Mouse (Mus musculus) midbrain, embryonic 13.5 days (tissue): ENCODE data around the gene Rcsd1. TPM values are rescaled to one million over a fixed set of nuclear protein-coding genes. Genes with fewer than 3 reads are reported as not detected.
A peak's percentile ranks its signal among the peaks of the same experiment; 100 is the strongest.

Experiments
- ATAC-seq: fragments of 200-750 bp; cut with Nextera tagmentation; 2 replicates; pipeline ENCODE4 v1.8.0; 2017; ENCODE audit warnings: mild to moderate bottlenecking, moderate TSS enrichment, moderate library complexity
- H3K27ac ChIP-seq: fragments of 300-500 bp; sonication (generic); 2 replicates; pipeline ENCODE4 v1.5.1; 2015; ENCODE audit warnings: inconsistent platforms, mild to moderate bottlenecking, moderate library complexity
- H3K27me3 ChIP-seq: fragments of 300-500 bp; sonication (generic); 2 replicates; pipeline ENCODE4 v1.6.1; 2015; ENCODE audit warnings: mild to moderate bottlenecking, inconsistent platforms
- H3K36me3 ChIP-seq: fragments of 300-500 bp; sonication (generic); 2 replicates; pipeline ENCODE4 v1.6.1; 2015; ENCODE audit warnings: mild to moderate bottlenecking, inconsistent platforms
- H3K4me1 ChIP-seq: fragments of 300-500 bp; sonication (generic); replicated peaks from 2 replicates; pipeline ENCODE4 v1.6.1; 2015; ENCODE audit warnings: inconsistent platforms
- H3K4me2 ChIP-seq: fragments of 300-500 bp; sonication (generic); replicated peaks from 2 replicates; pipeline ENCODE4 v1.6.1; 2015; ENCODE audit warnings: moderate library complexity, mild to moderate bottlenecking, inconsistent platforms
- H3K4me3 ChIP-seq: fragments of 300-500 bp; sonication (generic); replicated peaks from 2 replicates; pipeline ENCODE4 v1.5.1; 2015; ENCODE audit warnings: mild to moderate bottlenecking, inconsistent platforms
- H3K9ac ChIP-seq: fragments of 300-500 bp; sonication (generic); replicated peaks from 2 replicates; pipeline ENCODE4 v1.6.1; 2015; ENCODE audit warnings: mild to moderate bottlenecking, inconsistent platforms
- H3K9me3 ChIP-seq: fragments of 300-500 bp; sonication (generic); 2 replicates; pipeline ENCODE4 v1.6.1; 2016; ENCODE audit warnings: mild to moderate bottlenecking, inconsistent platforms
- WGBS: fragments of 180-500 bp; shearing (Covaris S2); methylation state at CpG from one replicate; pipeline ENCODE4 v1.1.7; 2015; 5-methylcytosine and 5-hydroxymethylcytosine counted together
- polyA plus RNA-seq: library from polyadenylated mRNA; unstranded; fragments of >200 nt; fragmentation: Nextera tagmentation; extraction: Ambion mirVana; gene quantifications from 2 replicates; pipeline ENCODE4 v1.2.1, GENCODE M21; 2015

Rcsd1 gene
- polyA plus RNA-seq, 1 experiment from 2014 or later, result 8.3 TPM

DNA sequence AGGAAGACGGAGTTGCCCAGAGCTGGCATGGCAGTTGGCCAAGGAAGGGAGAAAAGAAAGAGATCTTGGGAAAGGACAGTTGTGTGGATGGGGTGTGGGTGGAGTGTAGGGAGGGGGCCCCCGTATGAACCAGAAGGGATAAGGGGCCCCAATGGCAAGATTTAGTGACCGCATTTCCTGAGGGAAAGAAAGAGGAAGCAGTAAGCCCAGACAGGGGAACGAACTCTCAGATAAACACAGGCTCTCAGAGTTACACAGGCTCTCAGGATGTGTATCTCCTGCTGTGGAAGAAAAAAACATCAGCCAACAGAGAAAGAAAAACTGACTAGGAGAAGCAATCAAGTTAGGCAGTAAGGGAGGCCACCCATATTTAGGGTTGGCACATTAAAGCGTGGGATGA, 58.4 kb downstream of the Rcsd1 start:
- Histone ChIP-seq H3K9ac (no peak overlapping the region), H3K4me2 (no peak overlapping the region), H3K4me1 (no peaks in the 10 kb centered on the region), H3K4me3 (no peak overlapping the region), H3K27me3 (no peaks in the 10 kb centered on the region), H3K36me3 (no peaks in the 10 kb centered on the region), H3K27ac (no peak overlapping the region), H3K9me3 (no peaks in the 10 kb centered on the region)
- no peak for ATAC-seq
- 80% methylated on average over 5 of the region's 5 CpGs for WGBS

DNA sequence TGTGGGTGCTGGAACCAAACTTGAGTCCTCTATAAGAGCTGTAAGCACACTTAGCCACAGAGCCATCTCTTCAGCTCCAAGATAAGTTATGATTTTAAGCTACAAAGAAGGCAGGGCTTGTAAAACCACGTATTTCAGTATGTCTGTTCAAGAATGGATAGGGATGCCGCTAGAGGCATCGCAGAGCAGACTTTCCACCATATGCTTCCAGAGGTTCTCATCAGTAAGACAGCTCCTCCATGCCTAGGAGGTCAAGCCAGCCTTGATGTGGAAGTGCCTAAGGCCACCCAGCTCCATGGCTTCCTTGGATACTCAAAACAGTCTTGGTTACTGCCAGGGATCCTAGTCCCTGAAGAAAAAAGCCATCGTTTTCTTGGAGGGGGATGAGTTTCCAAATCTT, 64.5 kb downstream of the Rcsd1 start:
- WGBS, result 82% methylated on average over 4 of the region's 4 CpGs
- Histone ChIP-seq H3K27me3 (no peaks in the 10 kb centered on the region), H3K36me3 (no peaks in the 10 kb centered on the region), H3K9me3 (no peaks in the 10 kb centered on the region), H3K9ac (no peak overlapping the region), H3K27ac (no peak overlapping the region), H3K4me2 (no peak overlapping the region), H3K4me1 (0 out of 2 replicates have a peak, but pooled peaks cover 2% of the 10 kb centered on the region), H3K4me3 (no peak overlapping the region)
- ATAC-seq, result no peak

DNA sequence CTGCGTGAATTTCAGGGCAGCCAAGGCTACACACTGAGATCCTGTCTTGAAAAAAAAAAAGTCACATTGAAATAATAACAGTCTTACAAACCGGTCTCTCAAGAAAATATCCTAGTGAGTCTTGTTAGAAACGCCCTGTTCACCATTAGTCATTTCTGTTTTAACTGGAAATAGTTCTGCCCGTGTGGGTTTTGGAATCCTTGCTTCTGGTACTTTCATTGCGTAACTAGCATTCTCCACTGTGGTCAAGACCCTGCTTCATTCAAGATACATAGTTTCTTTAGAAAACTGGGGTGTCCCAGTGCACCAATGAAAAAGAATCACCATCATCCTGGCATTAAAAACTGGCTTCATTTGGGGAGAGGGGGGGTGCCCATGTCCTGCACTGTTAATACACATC, 65.8 kb downstream of the Rcsd1 start:
- no peak for ATAC-seq
- no peak overlapping the region for H3K27ac ChIP-seq
- H3K4me3 ChIP-seq, result no peak overlapping the region
- no peaks in the 10 kb centered on the region for H3K36me3 ChIP-seq
- no peaks in the 10 kb centered on the region for H3K9me3 ChIP-seq
- H3K4me2 ChIP-seq, result no peak overlapping the region
- no peak overlapping the region for H3K9ac ChIP-seq
- H3K27me3 ChIP-seq, result no peaks in the 10 kb centered on the region
- 0 out of 2 replicates have a peak, but pooled peaks cover 2% of the 10 kb centered on the region for H3K4me1 ChIP-seq
- WGBS, result 73% methylated on average over 5 of the region's 5 CpGs

DNA sequence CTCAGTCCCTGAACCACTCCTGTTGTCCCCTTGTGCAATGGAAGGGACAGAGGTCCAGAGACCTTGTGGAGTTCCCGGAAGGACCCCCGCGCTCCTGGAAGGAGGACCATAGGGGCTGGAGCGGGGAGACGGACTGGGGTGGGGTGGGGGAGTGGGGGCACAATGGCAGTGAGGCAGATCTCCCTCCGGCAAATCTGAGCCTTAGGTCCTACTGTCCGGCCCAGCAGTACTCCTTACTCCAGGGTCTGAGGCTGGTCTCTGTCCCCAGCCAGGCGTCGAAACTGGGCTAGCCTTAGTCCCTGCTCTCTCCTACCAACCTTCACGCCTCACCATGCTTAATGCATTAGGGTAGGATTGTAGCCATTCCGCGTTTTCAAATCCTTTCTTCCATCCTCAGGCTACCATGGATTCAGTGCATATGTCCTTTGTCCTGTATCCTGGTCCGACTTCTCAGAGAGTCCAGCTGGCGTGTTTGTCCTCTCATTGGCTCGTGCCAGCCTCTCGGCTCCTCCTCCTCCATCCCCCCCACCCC, 66.7 kb downstream of the Rcsd1 start:
- Histone ChIP-seq H3K27me3 (no peaks in the 10 kb centered on the region), H3K27ac (peak overlapping the region; percentile 93), H3K9ac (peak overlapping the region; percentile 85), H3K36me3 (no peaks in the 10 kb centered on the region), H3K4me1 (0 out of 2 replicates have a peak, but pooled peaks cover 2% of the 10 kb centered on the region), H3K4me2 (peak overlapping the region; percentile 58), H3K4me3 (peak overlapping the region; percentile 73), H3K9me3 (no peaks in the 10 kb centered on the region)
- peak; percentile 84 for ATAC-seq
- 2% methylated on average over 16 of the region's 16 CpGs for WGBS

DNA sequence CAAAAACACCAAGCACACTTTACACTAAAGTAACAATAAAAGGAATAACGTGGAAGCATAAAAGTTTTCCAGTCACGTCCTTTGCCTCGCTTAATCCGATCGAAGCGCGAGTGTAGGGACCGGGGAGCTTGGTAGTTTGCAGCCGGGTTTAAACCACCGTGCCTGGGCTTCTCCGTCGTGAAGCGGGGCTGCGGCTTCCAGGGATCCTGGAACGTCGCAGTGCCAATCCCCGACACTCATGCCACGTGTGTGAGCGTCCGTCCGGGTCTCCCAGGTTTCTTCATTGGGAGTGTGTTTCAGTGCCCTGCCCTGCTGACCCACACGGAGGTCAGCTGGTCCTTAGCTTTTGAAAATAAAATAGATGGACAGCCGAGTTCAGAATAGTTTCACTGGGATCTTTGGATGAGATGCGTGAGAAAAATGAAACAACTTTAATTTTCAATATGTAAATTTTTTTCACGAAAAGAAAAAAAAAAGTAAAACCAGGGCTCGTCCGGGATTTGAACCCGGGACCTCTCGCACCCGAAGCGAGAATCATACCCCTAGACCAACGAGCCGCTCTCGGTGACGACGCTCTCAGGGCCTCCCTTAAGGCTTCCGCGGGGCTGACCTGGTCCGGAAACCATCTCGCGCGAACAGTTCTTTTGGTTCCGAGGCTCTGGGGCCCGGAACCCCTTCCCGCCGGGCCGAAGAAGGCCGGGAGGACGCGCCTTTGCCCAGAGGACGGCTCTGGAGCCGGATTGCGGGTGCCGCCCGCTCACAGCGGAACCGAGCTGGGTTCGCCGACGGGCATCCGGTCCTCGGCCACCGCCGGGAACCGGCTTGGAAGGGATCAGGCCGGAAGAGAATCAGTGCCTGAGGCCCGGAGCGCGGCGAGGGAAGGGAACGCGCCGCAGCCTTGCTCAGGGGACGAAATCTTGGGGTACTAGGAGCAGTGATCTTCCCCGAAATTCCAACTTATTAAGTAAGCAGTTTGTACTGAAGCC, 67.5 kb downstream of the Rcsd1 start:
- peak overlapping the region; percentile 73 for H3K4me3 ChIP-seq
- H3K9ac ChIP-seq, result peak overlapping the region; percentile 85
- H3K27ac ChIP-seq, result peak overlapping the region; percentile 93
- H3K4me2 ChIP-seq, result peak overlapping the region; percentile 58
- H3K9me3 ChIP-seq, result no peaks in the 10 kb centered on the region
- no peaks in the 10 kb centered on the region for H3K36me3 ChIP-seq
- WGBS, result under 1% methylated on average over 75 of the region's 75 CpGs
- ATAC-seq, result peak; percentile 85
- 0 out of 2 replicates have a peak, but pooled peaks cover 2% of the 10 kb centered on the region for H3K4me1 ChIP-seq
- no peaks in the 10 kb centered on the region for H3K27me3 ChIP-seq

DNA sequence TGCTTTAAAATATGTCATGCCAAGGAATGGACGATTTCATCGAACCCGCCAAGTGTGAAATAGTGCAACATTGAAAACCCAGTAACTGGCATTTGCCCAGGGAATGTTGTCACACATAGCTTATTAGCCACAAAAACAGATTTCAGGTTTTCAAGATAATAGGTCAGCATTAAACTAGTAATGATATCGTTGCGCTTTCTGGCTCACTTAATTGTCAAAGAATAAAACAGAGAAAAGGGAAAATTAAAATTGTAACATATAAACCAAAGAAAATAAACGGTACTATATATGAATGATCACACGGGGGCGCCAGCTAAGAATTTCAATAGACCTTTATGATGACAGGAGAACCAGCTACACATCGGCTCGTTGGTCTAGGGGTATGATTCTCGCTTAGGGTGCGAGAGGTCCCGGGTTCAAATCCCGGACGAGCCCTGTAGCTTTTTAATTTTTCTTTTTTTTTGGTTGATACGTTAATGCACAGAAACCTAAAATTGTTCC, 68.2 kb downstream of the Rcsd1 start:
- Histone ChIP-seq H3K27ac (no peak overlapping the region), H3K4me3 (peak overlapping the region; percentile 73), H3K9ac (no peak overlapping the region), H3K36me3 (no peaks in the 10 kb centered on the region), H3K4me2 (peak overlapping the region; percentile 58), H3K27me3 (no peaks in the 10 kb centered on the region), H3K9me3 (no peaks in the 10 kb centered on the region), H3K4me1 (0 out of 2 replicates have a peak, but pooled peaks cover 2% of the 10 kb centered on the region)
- ATAC-seq, result peak; percentile 31; the same call in 1 of the 2 replicates
- 5% methylated on average over 16 of the region's 16 CpGs for WGBS

DNA sequence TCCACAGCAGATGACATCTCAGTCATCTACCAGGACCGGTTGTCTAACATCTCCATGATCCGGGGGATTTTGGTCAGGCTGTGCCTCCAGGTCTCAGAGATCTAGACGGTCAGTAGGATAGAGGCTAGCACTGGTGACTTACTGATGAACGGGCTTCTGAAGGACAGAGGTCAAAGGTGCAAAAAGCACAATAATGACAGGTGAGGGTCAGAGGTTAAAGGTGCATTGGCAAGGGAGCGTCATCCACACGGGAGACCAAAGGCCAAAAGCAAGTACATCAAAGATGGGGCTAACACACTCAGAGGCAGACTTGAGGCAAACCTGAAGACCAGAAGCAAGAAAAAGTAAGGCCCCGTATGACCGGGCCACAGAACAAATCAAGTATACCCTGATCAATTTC, 73.3 kb downstream of the Rcsd1 start:
- no peaks in the 10 kb centered on the region for H3K9me3 ChIP-seq
- H3K27me3 ChIP-seq, result no peaks in the 10 kb centered on the region
- no peak overlapping the region for H3K4me3 ChIP-seq
- H3K9ac ChIP-seq, result no peak overlapping the region
- ATAC-seq, result no peak
- WGBS, result 86% methylated on average over 8 of the region's 8 CpGs
- no peak overlapping the region for H3K4me2 ChIP-seq
- H3K36me3 ChIP-seq, result no peaks in the 10 kb centered on the region
- peaks cover 31% of the 10 kb centered on the region for H3K4me1 ChIP-seq
- no peak overlapping the region for H3K27ac ChIP-seq

DNA sequence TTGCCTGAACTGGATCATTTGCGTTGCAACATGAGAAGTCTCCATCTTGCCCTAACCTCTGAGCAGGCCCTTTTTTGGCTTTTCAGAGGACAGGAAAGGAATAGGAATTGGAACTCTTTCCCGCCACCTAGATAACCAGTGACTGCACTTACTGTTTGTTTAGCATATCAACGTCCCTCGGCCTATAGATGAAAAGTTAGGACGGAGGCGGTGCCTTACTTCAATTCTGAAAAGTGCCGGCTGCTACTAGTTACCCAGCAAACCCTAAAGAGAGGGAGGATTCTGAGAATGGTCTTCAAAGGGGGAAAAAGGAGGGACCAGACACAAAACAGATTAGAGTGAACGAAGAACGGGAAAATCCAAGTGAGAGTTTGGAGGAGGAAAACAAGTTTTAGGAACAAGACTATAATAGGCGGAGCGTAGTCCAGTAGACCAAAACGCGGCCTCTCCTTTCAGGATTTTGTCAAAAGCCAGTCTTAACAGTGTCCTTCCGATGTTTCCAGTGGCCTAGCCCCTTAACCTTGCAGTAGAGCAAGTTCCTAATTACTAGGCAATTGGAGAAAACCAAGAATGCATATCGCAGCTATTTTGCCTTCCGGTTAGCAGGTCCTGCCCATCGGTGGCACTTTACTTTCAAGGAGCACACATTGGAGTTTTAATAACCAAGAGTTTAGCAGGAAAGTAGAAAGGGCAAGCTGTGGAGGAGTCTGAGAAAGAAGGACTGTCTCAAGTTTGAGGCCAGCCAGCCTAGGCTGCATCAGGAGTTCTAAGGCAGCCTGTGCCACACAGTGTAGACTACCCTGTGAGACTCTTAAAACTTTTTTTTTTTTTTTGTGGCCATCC, 74.3 kb downstream of the Rcsd1 start:
- Histone ChIP-seq H3K36me3 (no peaks in the 10 kb centered on the region), H3K9me3 (no peaks in the 10 kb centered on the region), H3K27me3 (no peaks in the 10 kb centered on the region), H3K9ac (peak overlapping the region; percentile 58; the same call in 1 of the 2 replicates), H3K4me2 (peak overlapping the region; percentile 62), H3K4me3 (peak overlapping the region; percentile 86), H3K4me1 (peaks cover 39% of the 10 kb centered on the region), H3K27ac (peak overlapping the region; percentile 30; the same call in 1 of the 2 replicates)
- 25% methylated on average over 17 of the region's 17 CpGs for WGBS
- ATAC-seq, result no peak

DNA sequence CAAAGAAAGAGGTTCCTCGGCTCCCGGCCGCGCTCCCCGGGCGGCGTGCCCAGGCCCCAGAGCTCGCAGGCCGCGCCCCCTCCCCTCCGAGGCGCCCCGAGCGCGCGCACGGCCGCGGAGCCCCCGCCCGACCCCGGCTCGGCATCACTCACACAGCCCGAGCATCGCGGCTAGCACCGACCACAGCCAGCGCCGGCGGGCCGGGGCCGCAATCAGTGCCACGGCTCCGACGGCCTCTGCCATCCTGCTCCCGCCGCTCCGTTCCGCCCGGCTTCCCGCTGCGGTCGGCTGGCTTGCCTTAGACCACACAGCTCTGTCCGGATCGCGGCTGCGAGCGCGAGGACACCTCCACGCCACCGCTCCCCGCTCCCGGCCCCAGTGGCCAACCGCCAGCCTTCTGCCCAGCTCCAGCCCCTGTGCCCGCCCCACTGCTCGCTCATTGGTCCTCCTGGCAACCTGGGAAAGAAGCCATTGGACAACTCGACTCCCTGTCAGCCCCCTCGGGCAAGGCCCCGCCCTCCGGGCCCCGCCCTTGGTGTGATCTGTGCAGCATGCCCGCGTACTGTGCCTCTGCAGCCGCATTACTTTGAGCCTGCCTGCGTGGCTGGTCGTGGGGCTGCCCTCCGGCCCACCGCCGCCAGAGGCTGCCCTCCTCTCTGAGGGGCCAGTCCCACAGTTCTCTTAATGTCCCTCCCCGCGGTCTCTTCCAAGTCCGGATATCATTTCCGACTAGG, 75.2 kb downstream of the Rcsd1 start, which contains the start of gene Mpzl1:
Gene Mpzl1, minus strand, starts transcription at position 388 of the 734 bp plus-strand sequence.
- peak within 1 kb of the TSS; percentile 88 for H3K9ac ChIP-seq

DNA sequence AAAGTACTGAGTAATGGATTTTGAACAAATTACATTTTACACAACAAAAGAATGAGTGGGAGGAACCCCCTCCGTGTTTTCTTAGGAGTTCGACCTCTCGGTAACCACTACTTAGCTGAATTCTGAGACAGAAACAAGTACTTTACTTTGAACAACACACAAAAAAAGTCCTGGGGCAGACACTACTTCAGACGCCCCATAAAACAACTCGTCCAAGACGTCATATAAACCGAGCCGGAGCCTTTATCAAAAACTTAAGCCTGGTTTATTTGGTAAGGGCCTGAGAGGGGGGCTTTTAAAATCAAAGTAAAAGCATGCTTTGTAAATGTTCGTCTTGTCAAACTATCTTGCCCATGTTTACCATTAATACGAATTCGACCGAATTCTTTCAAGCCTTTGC, 76.2 kb downstream of the Rcsd1 start:
- Histone ChIP-seq H3K9me3 (no peaks in the 10 kb centered on the region), H3K9ac (peak overlapping the region; percentile 88), H3K27me3 (no peaks in the 10 kb centered on the region), H3K4me2 (peak overlapping the region; percentile 62), H3K4me3 (peak overlapping the region; percentile 86), H3K4me1 (peaks cover 48% of the 10 kb centered on the region), H3K36me3 (no peaks in the 10 kb centered on the region), H3K27ac (no peak overlapping the region)
- under 1% methylated on average over 12 of the region's 12 CpGs for WGBS
- no peak for ATAC-seq

More for the DNA sequence above, 75.2 kb downstream of the Rcsd1 start, which contains the start of gene Mpzl1:
- Histone ChIP-seq H3K27me3 (no peaks in the 10 kb centered on the region), H3K4me2 (peak within 1 kb of the TSS; percentile 62), H3K27ac (peak within 1 kb of the TSS; percentile 96), H3K9me3 (no peaks in the 10 kb centered on the region), H3K4me3 (peak within 1 kb of the TSS; percentile 86), H3K4me1 (peaks cover 48% of the 10 kb centered on the region), H3K36me3 (no peaks in the 10 kb centered on the region)
- WGBS, result under 1% methylated on average over 64 of the region's 73 CpGs
- ATAC-seq, result peak; percentile 99

DNA sequence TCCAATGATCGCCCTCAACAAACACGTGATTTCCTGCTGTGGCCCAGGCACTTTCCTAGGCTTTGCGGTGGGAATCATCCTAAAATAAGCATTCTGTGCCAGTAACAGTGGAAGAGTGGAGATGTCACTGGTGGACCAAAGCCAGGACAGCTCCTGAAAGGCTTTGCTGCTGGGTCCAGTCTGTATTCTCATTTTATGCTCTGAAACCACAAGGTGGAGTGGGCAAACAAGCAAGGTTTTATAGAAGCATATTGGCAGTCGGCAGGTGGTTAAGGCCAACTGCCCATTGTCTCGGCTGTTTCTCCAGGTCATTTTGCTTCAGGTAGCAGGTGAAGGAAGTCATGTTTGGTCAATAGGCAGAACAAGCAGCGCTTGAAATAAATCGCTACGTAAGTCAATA, 78.4 kb downstream of the Rcsd1 start:
- no peaks in the 10 kb centered on the region for H3K9me3 ChIP-seq
- no peak for ATAC-seq
- 89% methylated on average over 8 of the region's 8 CpGs for WGBS
- H3K4me3 ChIP-seq, result no peak overlapping the region
- H3K4me2 ChIP-seq, result peak overlapping the region; percentile 62; the same call in 1 of the 2 replicates
- peaks cover 48% of the 10 kb centered on the region for H3K4me1 ChIP-seq
- no peaks in the 10 kb centered on the region for H3K36me3 ChIP-seq
- no peak overlapping the region for H3K9ac ChIP-seq
- no peak overlapping the region for H3K27ac ChIP-seq
- H3K27me3 ChIP-seq, result no peaks in the 10 kb centered on the region
